In genomic region chr14:75068430-75069112, GRCm38 (mm10) we compare ENCODE assay signal across 15 mouse cellular contexts. TPM values are rescaled to one million over a fixed set of nuclear protein-coding genes. Genes with fewer than 3 reads are reported as not detected.
DNase-seq lines count a peak whose midpoint lies in the region; ATAC-seq and TF ChIP-seq lines count a peak whose summit lies in the region.
"Had no signal": no experiment of that assay in that cellular context is flagged by ENCODE, and none has a peak within 500 bp of the region (broad histone marks: within the 10 kb centered on the region; RNA-seq: fewer than 3 reads in every experiment).

No protein-coding gene starts in this region.

- peak overlapping the region; percentile 11; the same call in 1 of the 2 replicates for H3K4me2 ChIP-seq in heart, postnatal 0 days (ENCODE audit: low read depth, low read length)
- H3K4me2 ChIP-seq in forebrain, embryonic 16.5 days (ENCODE audit: low read length), result no peak overlapping the region
- H3K4me2 ChIP-seq: limb, embryonic 12.5 days; neural tube, embryonic 12.5 days; stomach, embryonic 15.5 days had no signal

- DNase-seq in heart, postnatal 0 days (ENCODE audit: low spot score), result no peak
- no peak for DNase-seq in heart, postnatal 10 days
- peak; percentile 74 for DNase-seq in thymus, postnatal 0 days (ENCODE audit: low spot score)
- no peak for DNase-seq in urinary bladder, adult 2 months (ENCODE audit: low spot score)
- DNase-seq in urinary bladder, postnatal 36 days (ENCODE audit: low spot score in 2 of 2), result no peak
- DNase-seq: adrenal gland, postnatal 25 days; heart, postnatal 36 days; kidney, postnatal 36 days had no signal

- H3K4me3 ChIP-seq in heart, postnatal 0 days (ENCODE audit: low read depth, low read length), result no peak overlapping the region
- H3K4me3 ChIP-seq in forebrain, embryonic 16.5 days (replicated peaks; ENCODE audit: low read length), result no peak overlapping the region
- H3K4me3 ChIP-seq: limb, embryonic 12.5 days; neural tube, embryonic 12.5 days; stomach, embryonic 15.5 days had no signal

- no peaks in the 10 kb centered on the region for H3K9me3 ChIP-seq in heart, postnatal 0 days (replicated peaks; ENCODE audit: control insufficient read depth, low read length)
- H3K9me3 ChIP-seq in forebrain, embryonic 16.5 days (ENCODE audit: control insufficient read depth, low read length), result no peaks in the 10 kb centered on the region
- H3K9me3 ChIP-seq: limb, embryonic 12.5 days; neural tube, embryonic 12.5 days; stomach, embryonic 15.5 days had no signal

- intact Hi-C loops in heart, postnatal 10 days (cut with DNase I), result no loop called here

- H3K4me1 ChIP-seq in heart, postnatal 0 days (ENCODE audit: control insufficient read depth, insufficient read depth), result no peaks in the 10 kb centered on the region
- no peaks in the 10 kb centered on the region for H3K4me1 ChIP-seq in forebrain, embryonic 16.5 days (replicated peaks; ENCODE audit: control insufficient read depth, insufficient read depth, low read length)
- H3K4me1 ChIP-seq: limb, embryonic 12.5 days; neural tube, embryonic 12.5 days; stomach, embryonic 15.5 days had no signal

- 81% methylated on average over 19 of the region's 19 CpGs for WGBS in heart, postnatal 0 days
- 93% methylated on average over 16 of the region's 19 CpGs for WGBS in forebrain, embryonic 16.5 days

- H3K27ac ChIP-seq in heart, postnatal 0 days (ENCODE audit: low read depth), result no peak overlapping the region
- H3K27ac ChIP-seq in forebrain, embryonic 16.5 days (ENCODE audit: low read length), result no peak overlapping the region
- H3K27ac ChIP-seq: limb, embryonic 12.5 days; neural tube, embryonic 12.5 days; stomach, embryonic 15.5 days had no signal

- H3K27me3 ChIP-seq in heart, postnatal 0 days (ENCODE audit: control insufficient read depth, insufficient read depth, low read length), result no peaks in the 10 kb centered on the region
- no peaks in the 10 kb centered on the region for H3K27me3 ChIP-seq in forebrain, embryonic 16.5 days (replicated peaks; ENCODE audit: control insufficient read depth, insufficient read depth, low read length)
- H3K27me3 ChIP-seq: limb, embryonic 12.5 days; neural tube, embryonic 12.5 days; stomach, embryonic 15.5 days had no signal

- no peak for TF ChIP-seq EP300 in heart, postnatal 0 days (IDR thresholded peaks at IDR 0.05; ENCODE audit: low read depth)

- no peaks in the 10 kb centered on the region for H3K36me3 ChIP-seq in heart, postnatal 0 days (replicated peaks; ENCODE audit: control insufficient read depth, insufficient read depth, low read length)
- no peaks in the 10 kb centered on the region for H3K36me3 ChIP-seq in forebrain, embryonic 16.5 days (ENCODE audit: control insufficient read depth, insufficient read depth)
- H3K36me3 ChIP-seq: limb, embryonic 12.5 days; neural tube, embryonic 12.5 days; stomach, embryonic 15.5 days had no signal

- no peak for TF ChIP-seq CTCF in heart, postnatal 0 days (IDR thresholded peaks at IDR 0.05; ENCODE audit: low read depth)

- H3K9ac ChIP-seq in heart, postnatal 0 days (replicated peaks; ENCODE audit: low read depth, low read length), result no peak overlapping the region
- H3K9ac ChIP-seq in forebrain, embryonic 16.5 days (replicated peaks; ENCODE audit: low read depth, low read length), result no peak overlapping the region
- H3K9ac ChIP-seq: limb, embryonic 12.5 days; neural tube, embryonic 12.5 days; stomach, embryonic 15.5 days had no signal

- no peak for ATAC-seq in heart, postnatal 0 days (ENCODE audit: insufficient read depth, low read depth)
- peak; percentile 74 to 76 for ATAC-seq in hematopoietic stem cell, adult 5-6 weeks (replicated peaks in 1 of 2; ENCODE audit: insufficient read depth in 1 of 2, low FRiP score in 2 of 2, low TSS enrichment in 1 of 2, low read depth in 1 of 2, poor library complexity in 2 of 2, severe bottlenecking in 2 of 2)
- ATAC-seq in megakaryocyte, adult 5-6 weeks (ENCODE audit: poor library complexity, severe bottlenecking), result peak; percentile 41
- no peak for ATAC-seq in forebrain, embryonic 16.5 days
- ATAC-seq: forebrain, embryonic 14.5 days had no signal

RNA-seq across cellular contexts. Expression of gene Rubcnl, which starts 52.7 kb away (rescaled TPM):
- total RNA-seq in heart, postnatal 0 days (2014; rRNA removed; ENCODE audit: low replicate concordance), result 2.9 and 4.4 TPM in 2 replicates
- polyA plus RNA-seq in heart, postnatal 0 days (2015; fragmentation: Nextera tagmentation; extraction: Ambion mirVana), result 1.0 and 1.1 TPM in 2 replicates
- 1 to 10 TPM in 1 of 2 experiments, under 1 TPM in 1; 0.69 to 1.2 TPM for total RNA-seq in heart, postnatal 10 days (2021)
- 5.2 and 7.2 TPM in 2 replicates for total RNA-seq in hematopoietic stem cell, adult 5-6 weeks (2017)
- 13.8 and 14.0 TPM in 2 replicates for total RNA-seq in megakaryocyte, adult 5-6 weeks (2015)
- 15.7 and 17.5 TPM in 2 replicates for total RNA-seq in megakaryocyte, adult 5-6 weeks (2017)
- polyA plus RNA-seq in thymus, postnatal 0 days (2015; fragmentation: Nextera tagmentation; extraction: Ambion mirVana), result 1.5 TPM in 2 replicates
- 1.7 TPM in 2 replicates for polyA plus RNA-seq in urinary bladder, adult 2 months (2012; rRNA removed)
- polyA plus RNA-seq in forebrain, embryonic 16.5 days (2015; fragmentation: Nextera tagmentation; extraction: Ambion mirVana), result 0.13 and 0.21 TPM in 2 replicates

Comparison
In these comparisons a context has a peak if more than half of its experiments do, and no peak if none do; other contexts are left out.
1. ATAC-seq: peak in hematopoietic stem cell, adult 5-6 weeks (2 of 2) and megakaryocyte, adult 5-6 weeks (single experiment); none in heart, postnatal 0 days (single experiment) and forebrain, embryonic 16.5 days (single experiment).